Mouse (Mus musculus) ES-CJ7 (cell line): Measurements from ENCODE around the gene Gmpr.

Source experiments
- DNase-seq: peaks from one replicate; pipeline ENCODE4 v3.0.0; 2011; ENCODE audit warnings: low read depth, low spot score

Gmpr gene

GRCm38 (mm10) chr13:45507274-45508229 lies at the start of gene Gmpr:
Gmpr (plus strand) TSS chr13:45507444.
- peak; percentile 74 for DNase-seq

DNA sequence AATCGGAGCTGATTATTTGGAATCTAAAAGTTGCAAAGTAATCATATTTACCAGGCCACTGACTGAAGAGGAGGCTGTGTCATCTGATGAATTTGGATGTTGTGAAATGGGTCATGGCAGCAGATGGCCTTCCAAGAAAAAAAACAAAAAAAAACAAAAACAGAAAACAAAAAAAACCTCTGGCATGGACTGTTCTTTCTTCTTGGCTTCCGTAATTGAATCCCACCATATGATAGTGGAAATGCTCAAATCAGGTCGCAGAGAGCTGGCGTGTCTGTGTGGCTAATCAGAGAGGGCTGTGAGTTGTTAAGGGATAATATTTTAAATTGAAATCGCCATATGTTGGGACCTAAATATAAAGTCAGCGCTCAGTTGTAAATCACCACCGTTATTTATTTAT lies 49.8 kb upstream of the Gmpr start:
- DNase-seq = no peak

- no peak for DNase-seq
These were observed 47.1 kb upstream of the Gmpr start for GRCm38 (mm10) chr13:45460177-45460576.

- no peak for DNase-seq
These were observed 45.8 kb upstream of the Gmpr start for GRCm38 (mm10) chr13:45461370-45461958.

DNA sequence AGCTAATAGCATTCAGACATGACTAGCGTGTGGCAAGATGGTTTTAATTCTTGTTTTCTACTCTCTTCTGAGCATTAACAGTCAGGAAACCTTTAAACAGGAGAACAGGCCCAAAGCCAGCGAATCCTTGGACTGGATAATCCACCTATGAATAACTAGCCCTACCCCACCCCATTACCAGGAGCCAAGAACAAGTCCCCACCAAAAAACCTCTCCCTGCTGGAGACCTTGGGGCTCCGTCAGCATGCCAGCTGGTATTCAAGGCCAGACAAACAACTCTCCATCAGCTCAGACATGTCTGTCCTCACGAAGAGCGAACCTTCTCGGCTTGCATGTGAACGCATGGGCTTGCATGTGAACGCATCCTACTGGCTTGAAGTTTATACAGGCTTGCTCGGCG lies 41.6 kb upstream of the Gmpr start:
- DNase-seq = no peak

DNA sequence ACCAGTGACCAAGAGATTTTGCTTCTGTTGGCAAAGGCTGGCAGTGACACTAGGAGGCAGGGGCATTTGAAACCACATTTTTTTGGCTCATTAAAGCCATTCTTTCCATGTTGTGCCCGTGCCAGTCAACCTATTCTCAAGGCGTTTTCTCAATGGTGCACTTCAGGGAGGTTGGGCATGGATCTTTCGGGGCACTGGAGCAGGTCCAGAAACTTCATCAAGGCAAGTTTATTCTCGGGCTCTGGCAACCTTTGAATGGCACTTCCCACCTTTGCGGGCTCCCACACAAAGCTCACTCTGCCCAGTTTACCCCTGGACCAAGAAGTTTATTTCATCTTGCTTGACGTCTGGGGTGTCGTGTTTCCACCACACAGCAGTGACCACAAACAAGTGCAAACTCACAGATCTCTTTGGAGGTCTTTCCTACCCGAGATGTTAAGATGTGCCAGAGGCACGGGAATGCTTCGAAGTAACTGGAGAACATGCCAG lies 41.2 kb upstream of the Gmpr start:
- DNase-seq = no peak

DNA sequence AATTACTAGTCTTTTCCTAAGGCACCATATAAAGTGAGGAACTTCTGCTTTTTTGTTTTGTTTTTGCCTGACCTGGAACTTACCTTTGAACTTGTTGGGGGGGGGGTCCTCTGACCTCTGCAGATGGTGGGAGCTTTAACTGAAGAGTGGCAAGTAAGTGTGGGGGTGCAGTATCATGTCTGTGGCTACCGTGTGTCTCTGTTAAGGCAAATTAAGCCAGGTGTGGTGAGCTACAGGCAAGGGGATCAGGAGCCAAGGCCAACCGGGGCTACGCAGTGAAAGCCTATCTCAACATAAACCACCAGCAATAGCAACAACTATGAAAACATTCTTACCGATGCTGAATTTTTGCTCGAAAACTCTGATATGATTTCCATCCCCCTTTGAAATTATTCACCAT lies 38.5 kb upstream of the Gmpr start:
- DNase-seq = no peak

GRCm38 (mm10) chr13:45469481-45470301 lies 37.6 kb upstream of the Gmpr start:
- no peak for DNase-seq

- no peak for DNase-seq
These were observed 33.9 kb upstream of the Gmpr start for GRCm38 (mm10) chr13:45473311-45473710.

GRCm38 (mm10) chr13:45475297-45475696 lies 31.9 kb upstream of the Gmpr start:
- no peak for DNase-seq

- DNase-seq = peak; percentile 66
These were observed 30.1 kb upstream of the Gmpr start for GRCm38 (mm10) chr13:45477183-45477582.

DNA sequence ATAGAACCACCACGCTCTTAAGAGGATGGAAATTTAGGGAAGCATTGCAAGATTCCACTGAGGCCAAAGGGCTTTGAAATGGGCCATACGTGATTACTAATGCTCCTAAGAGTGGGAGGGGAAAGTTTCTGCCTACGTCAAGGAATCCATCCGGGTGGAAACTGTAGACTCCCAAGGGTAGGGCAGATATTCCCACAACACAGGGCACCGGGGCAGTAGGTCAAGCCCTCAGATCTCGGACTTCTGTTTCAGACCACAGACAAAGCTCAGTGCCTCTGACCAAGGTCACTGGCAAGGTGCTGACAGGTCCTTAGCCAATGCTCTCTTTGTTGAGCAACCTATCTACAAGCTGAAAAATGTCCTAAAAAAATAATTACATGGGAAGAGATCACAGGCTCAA lies 27.3 kb upstream of the Gmpr start:
- DNase-seq = no peak

GRCm38 (mm10) chr13:45483215-45483614 lies 24.0 kb upstream of the Gmpr start:
- DNase-seq = no peak

- DNase-seq = peak; percentile 30
These were observed 23.3 kb upstream of the Gmpr start for GRCm38 (mm10) chr13:45483949-45484348.

GRCm38 (mm10) chr13:45485602-45486001 lies 21.6 kb upstream of the Gmpr start:
- DNase-seq = no peak

GRCm38 (mm10) chr13:45486598-45486997 lies 20.6 kb upstream of the Gmpr start:
- no peak for DNase-seq

GRCm38 (mm10) chr13:45491991-45492732 lies 15.1 kb upstream of the Gmpr start:
- peak; percentile 85 for DNase-seq

GRCm38 (mm10) chr13:45493846-45494245 lies 13.4 kb upstream of the Gmpr start:
- DNase-seq = peak; percentile 85

- DNase-seq = no peak
These were observed 8.6 kb upstream of the Gmpr start for GRCm38 (mm10) chr13:45498623-45499022.

DNA sequence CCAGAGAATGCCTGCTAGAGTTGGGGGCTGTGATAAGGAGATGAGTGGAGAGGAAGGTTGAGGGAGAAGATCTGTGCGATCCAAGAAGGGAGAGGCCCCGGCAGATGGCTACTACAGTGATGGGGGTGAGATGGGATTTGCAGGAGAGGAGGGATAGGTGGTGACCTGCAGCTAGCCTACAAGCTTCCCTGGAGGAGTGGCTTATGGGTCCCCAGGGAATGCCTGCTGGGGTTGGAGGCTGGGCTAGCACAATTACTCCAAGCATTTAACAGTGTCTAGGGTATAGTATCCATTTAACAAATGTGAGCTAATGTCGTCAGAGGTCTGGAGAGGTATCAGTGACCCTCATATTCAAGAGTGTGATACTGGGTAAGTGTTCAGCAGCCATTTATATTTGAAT lies 7.9 kb upstream of the Gmpr start:
- no peak for DNase-seq

GRCm38 (mm10) chr13:45499906-45500305 lies 7.3 kb upstream of the Gmpr start:
- DNase-seq = no peak
